Mouse (Mus musculus): ENCODE data around the gene Lyrm7.
A peak's percentile ranks its signal among the peaks of the same experiment; 100 is the strongest.
"Not testable (repeated sequence)": the region's sequence is repeated elsewhere in the genome, so short reads cannot be mapped to it uniquely, and the experiment has no call there.

Gene Lyrm7

DNA sequence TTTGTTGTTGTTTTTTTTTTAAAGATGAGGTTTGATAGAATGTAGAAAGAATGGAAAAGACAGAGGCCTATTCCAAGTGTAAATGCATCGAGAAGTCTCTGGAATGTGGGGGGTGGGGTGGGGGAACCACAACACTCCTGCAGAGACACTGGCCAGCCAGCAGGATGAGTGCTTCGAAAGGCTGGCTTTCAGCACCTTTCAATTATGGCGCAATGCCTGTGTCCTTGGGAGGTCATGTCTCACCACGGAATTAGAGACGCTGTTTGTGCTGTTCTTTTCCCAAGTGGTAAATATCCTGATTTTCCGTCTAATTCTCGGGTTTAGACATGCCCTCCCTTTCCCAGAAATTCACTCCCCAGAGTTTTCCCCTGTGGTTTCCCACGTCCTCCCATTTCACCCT is 22.0 kb upstream of the Lyrm7 start:
- DNase-seq (ENCODE audit: extremely low read depth, insufficient read length, low spot score), result peak; percentile 42

DNA sequence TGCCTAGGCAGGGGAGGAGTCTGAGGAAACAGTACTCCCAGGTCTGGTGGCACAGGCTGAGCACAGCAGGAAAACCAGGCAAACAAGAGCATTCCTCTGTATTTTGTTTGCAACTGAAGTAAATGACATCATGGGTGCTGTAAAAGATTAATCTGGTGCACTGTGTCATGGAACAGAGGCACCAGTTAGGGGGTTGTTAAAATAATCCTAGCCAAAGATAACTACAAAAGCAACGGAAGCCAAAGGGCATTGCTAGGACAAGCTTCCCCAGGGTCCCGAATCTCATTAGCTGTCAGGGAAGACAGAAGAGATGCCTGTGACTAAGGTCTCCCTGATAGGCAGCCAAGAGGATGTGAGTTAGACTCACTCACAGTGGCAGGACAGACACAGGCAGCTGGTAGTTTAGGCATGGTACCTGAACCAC is 20.3 kb upstream of the Lyrm7 start:
- DNase-seq (ENCODE audit: extremely low read depth, insufficient read length, low spot score), result no peak

GRCm38 (mm10) chr11:54879922-54880321 is 19.2 kb upstream of the Lyrm7 start:
- DNase-seq (ENCODE audit: extremely low read depth, insufficient read length, low spot score), result no peak

DNA sequence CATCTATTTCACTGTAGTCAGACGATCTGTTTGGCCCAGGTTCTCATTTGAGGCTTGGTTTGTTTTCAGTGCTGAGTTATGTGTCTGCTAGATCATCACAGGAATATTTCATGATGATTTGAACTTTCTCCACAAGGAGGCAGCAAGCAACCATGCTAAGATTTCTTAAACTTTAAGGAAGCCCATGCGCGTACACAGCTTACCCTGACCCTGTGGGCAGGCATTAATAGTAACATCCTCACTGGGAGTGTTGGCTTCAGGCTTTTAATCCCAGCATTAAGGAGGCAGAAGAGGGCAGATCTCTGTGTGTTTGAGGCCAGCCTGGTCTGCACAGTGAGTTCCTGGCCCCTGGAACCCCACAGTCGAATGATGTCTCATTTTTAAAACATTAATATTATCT is 18.7 kb upstream of the Lyrm7 start:
- DNase-seq (ENCODE audit: extremely low read depth, insufficient read length, low spot score), result no peak

- no peak for DNase-seq (ENCODE audit: extremely low read depth, insufficient read length, low spot score)
These were observed 18.2 kb upstream of the Lyrm7 start for GRCm38 (mm10) chr11:54878893-54879292.

GRCm38 (mm10) chr11:54876031-54876430 is 15.3 kb upstream of the Lyrm7 start:
- no peak for DNase-seq (ENCODE audit: extremely low read depth, insufficient read length, low spot score)

GRCm38 (mm10) chr11:54871831-54872537 is 11.3 kb upstream of the Lyrm7 start:
- no peak for DNase-seq (ENCODE audit: extremely low read depth, insufficient read length, low spot score)

DNA sequence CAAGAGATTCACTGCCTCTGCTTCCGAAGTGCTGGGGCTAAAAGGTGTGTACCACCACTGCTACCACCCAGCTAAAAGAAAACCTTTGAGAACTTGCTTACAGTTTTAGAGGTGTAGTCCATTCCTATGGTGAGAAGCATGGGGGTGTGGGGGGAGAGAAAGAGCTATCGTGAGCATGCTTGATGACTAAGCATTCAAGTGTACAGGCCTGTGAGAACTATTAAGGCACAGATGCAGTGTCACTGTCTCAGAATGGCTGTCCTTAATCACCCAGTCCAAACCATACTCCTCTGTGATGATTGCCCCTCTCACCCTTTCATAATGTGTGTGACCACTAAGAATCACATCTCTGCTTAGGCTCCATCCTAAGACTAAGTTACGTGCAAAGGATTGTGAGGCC is 8.6 kb upstream of the Lyrm7 start:
- no peak for DNase-seq (ENCODE audit: extremely low read depth, insufficient read length, low spot score)

- no peak for DNase-seq (ENCODE audit: extremely low read depth, insufficient read length, low spot score)
These were observed 7.7 kb upstream of the Lyrm7 start for GRCm38 (mm10) chr11:54868445-54868844.

GRCm38 (mm10) chr11:54867903-54868434 is 7.3 kb upstream of the Lyrm7 start:
- no peak for DNase-seq (ENCODE audit: extremely low read depth, insufficient read length, low spot score)

DNA sequence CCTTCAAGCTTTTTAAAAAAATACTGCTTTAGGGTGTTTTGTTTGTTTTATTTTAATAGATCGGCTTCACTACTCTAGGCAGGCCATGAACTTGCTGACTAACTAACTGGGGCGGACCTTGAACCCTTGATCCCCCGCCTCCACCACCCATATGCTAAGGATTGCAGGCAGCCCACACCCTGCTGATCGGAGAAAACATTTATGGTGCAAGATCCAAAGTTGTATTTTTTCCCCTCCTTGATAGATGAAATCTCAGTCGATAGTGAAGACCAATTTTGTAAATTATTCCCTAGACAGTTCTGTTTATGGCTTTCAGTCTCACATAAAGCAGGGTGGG is 6.3 kb upstream of the Lyrm7 start:
- no peak for DNase-seq (ENCODE audit: extremely low read depth, insufficient read length, low spot score)

- peak; percentile 96 for DNase-seq (ENCODE audit: extremely low read depth, insufficient read length, low spot score)
These were observed 5.7 kb upstream of the Lyrm7 start, which contains the start of gene Hint1 for GRCm38 (mm10) chr11:54866119-54867048. Gene Hint1 (plus strand): TSS chr11:54866383.

GRCm38 (mm10) chr11:54865330-54866085 is 4.8 kb upstream of the Lyrm7 start:
- no peak for DNase-seq (ENCODE audit: extremely low read depth, insufficient read length, low spot score)

DNA sequence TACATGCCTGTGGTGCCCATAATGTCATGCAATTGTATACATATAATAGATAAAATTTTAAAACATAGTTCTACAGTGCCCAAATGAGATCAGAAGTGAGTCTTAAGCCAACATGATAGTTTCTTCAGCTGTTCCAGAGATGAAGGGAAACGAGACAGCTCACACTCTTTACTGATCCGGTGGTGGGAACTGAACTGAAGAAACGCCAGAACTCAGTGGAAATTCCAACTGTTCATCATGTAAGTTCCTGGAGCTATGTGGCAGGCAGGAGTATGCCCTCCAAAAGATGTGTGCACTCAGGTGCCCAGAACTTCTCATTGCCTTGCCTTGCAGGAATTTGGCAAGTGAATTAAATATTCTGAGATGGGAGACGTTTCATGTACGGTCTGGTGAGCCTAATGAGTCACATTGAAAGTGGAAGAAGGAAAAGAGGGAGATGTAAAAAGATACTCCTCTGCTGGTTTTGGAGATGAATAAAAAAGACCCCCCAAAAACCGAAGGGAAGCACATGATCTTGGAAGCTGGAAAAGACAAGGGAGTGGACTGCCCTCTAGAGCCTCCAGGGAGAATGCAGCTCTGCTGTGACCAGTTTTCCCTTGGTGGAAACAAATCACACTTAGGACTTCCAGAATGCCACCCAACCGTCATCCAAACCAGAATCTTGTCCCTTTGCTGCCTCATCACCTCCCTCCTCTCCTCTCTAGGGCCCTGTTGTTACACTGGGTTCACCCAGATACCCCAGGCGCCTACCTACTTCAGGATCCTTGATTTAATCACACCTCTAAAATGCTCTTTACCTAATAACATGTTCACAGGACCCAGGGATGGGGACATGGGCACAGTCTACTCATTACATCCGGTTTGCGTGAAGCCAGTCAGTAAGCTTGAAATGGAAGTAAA is 2.2 kb upstream of the Lyrm7 start:
- no peak for DNase-seq (ENCODE audit: extremely low read depth, insufficient read length, low spot score)

DNA sequence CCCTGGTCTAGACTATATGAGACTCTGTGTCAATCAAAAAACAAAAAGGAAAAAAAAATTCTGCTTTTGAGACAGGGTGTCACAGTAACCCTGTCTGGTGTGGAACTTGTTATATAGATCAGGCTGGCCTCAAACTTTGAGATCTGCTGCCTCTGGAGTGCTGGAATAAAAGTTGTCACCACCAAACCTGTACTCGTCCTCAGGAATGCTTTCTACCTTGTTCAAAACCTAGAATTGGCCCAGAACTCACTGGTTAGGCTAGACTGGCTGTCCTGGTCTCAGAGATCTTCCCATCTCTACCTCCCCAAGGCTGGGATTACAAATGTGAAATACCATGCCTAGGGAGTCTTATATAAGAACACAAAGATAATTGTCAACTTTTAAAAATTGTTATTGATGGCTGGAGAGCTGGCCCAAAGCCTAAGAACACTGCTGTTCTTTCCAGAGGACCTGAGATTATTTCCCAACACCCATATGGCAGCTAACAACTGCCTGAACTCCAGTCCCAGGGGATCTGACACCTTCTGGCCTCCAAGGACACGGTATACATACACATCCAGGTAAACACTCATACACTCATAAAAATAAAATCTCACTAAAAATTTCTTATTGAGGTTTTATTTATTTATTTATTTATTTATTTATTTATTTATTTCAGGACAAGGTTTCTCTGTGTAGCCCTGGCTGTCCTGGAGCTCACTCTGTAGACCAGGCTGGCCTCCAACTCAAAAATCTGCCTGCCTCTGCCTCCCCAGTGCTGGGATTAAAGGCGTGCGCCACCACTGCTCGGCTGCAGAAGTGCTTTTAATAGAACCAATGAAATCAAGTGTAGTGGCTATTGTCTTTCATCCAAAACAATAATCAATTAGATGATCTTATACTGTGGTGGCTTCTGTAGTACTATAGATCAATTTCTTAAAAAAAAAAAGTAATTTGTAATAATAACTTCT is 1.0 kb upstream of the Lyrm7 start:
- DNase-seq (ENCODE audit: extremely low read depth, insufficient read length, low spot score), result no peak

- no peak for DNase-seq (ENCODE audit: extremely low read depth, insufficient read length, low spot score)
These were observed 1.2 kb downstream of the Lyrm7 start for GRCm38 (mm10) chr11:54859322-54860165.

- not testable (repeated sequence) for DNase-seq (ENCODE audit: extremely low read depth, insufficient read length, low spot score)
These were observed 1.8 kb downstream of the Lyrm7 start for GRCm38 (mm10) chr11:54858880-54859279.

GRCm38 (mm10) chr11:54851656-54852055 is 9.1 kb downstream of the Lyrm7 start:
- no peak for DNase-seq (ENCODE audit: extremely low read depth, insufficient read length, low spot score)

Data from 3134 (cell line).